Mouse (Mus musculus): Measurements from ENCODE around the gene Ajap1. TPM values are rescaled to one million over a fixed set of nuclear protein-coding genes. Genes with fewer than 3 reads are reported as not detected.
A peak's percentile ranks its signal among the peaks of the same experiment; 100 is the strongest.

Ajap1 gene
- total and polyA plus RNA-seq, 2 experiments from 2014 or later = 0.57 TPM; not detected in 1

DNA sequence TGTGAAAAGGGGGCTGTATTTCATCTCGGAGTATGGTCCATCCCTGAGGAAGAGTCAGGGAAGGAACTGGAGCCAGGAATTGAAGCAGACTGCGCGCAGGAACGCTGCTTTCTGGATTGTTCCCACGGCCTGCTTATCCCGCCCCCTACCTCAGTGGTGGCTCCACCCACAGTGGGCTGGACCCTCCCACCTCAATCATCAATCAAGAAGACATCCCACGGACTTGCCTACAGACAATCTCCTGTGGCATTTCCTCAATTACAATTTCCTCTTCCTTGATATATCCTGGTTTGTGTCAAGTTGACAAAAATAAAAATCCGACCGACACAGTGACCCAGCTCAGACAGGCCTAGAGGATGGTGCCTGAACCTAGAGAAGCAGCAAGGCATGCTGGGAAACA, 66.5 kb downstream of the Ajap1 start:
- no peak for DNase-seq (ENCODE audit: low spot score)
- Histone ChIP-seq H3K9ac (replicated peaks; ENCODE audit: low read depth, low read length) (no peak overlapping the region), H3K4me2 (ENCODE audit: low read depth, low read length) (no peak overlapping the region), H3K27me3 (ENCODE audit: control insufficient read depth, insufficient read depth, low read length) (0 out of 2 replicates have a peak, but pooled peaks cover 3% of the 10 kb centered on the region), H3K9me3 (replicated peaks; ENCODE audit: control insufficient read depth, low read length) (no peaks in the 10 kb centered on the region), H3K27ac (ENCODE audit: low read depth) (no peak overlapping the region), H3K4me3 (ENCODE audit: low read depth, low read length) (no peak overlapping the region), H3K36me3 (replicated peaks; ENCODE audit: control insufficient read depth, insufficient read depth, low read length) (no peaks in the 10 kb centered on the region), H3K4me1 (ENCODE audit: control insufficient read depth, insufficient read depth) (no peaks in the 10 kb centered on the region)
- 46% methylated on average over 9 of the region's 9 CpGs for WGBS
- TF ChIP-seq CTCF (IDR thresholded peaks at IDR 0.05; ENCODE audit: low read depth) (no peak), EP300 (IDR thresholded peaks at IDR 0.05; ENCODE audit: low read depth) (no peak)
- no peak for ATAC-seq (ENCODE audit: insufficient read depth, low read depth)

DNA sequence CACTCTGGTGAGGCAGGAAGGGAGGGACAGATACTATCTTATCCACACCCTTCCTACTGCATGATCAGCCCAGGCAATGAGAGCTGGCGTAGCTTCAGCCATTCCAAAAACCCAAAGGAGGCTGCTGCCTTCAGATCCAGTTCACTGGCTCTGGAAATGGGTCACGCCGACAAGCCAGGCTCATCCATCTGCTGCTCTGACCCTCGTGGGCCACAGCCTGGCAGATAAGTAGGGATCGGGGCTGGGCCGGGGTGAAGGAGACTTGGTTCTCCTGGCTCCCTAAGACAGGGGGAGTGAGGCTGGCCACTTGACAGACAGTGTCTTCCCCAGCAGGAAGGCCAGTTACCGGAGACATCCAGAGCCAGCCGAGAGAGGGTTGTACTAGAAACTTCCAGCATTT, 84.2 kb downstream of the Ajap1 start:
- no peak for DNase-seq (ENCODE audit: low spot score)
- no peak for ATAC-seq (ENCODE audit: insufficient read depth, low read depth)
- Histone ChIP-seq H3K36me3 (replicated peaks; ENCODE audit: control insufficient read depth, insufficient read depth, low read length) (no peaks in the 10 kb centered on the region), H3K9me3 (replicated peaks; ENCODE audit: control insufficient read depth, low read length) (0 out of 2 replicates have a peak, but pooled peaks cover 8% of the 10 kb centered on the region), H3K4me1 (ENCODE audit: control insufficient read depth, insufficient read depth) (no peaks in the 10 kb centered on the region), H3K4me3 (ENCODE audit: low read depth, low read length) (no peak overlapping the region), H3K27ac (ENCODE audit: low read depth) (no peak overlapping the region), H3K27me3 (ENCODE audit: control insufficient read depth, insufficient read depth, low read length) (no peaks in the 10 kb centered on the region), H3K9ac (replicated peaks; ENCODE audit: low read depth, low read length) (no peak overlapping the region), H3K4me2 (ENCODE audit: low read depth, low read length) (no peak overlapping the region)
- WGBS = 77% methylated on average over 8 of the region's 8 CpGs
- TF ChIP-seq CTCF (IDR thresholded peaks at IDR 0.05; ENCODE audit: low read depth) = no peak
- TF ChIP-seq EP300 (IDR thresholded peaks at IDR 0.05; ENCODE audit: low read depth) = no peak

DNA sequence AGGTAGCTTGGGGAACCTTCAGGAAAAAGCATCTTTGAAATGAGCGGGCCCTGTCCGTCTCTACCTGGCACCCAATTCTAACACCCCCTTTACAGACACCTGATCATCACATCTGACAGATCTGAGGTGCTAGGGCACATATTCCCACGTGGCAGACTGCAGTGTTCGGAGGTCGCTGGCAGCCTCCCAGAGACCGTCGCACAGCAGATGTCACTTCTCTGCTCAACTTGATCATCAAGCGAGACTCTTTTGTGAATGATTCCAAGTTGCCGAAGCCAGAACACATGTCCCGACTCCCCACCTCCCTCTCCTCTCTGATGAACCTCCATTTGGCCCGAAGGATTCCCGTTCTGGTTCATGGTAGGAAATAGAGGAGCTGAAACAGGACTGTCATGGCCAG, 95.1 kb downstream of the Ajap1 start:
- 82% methylated on average over 12 of the region's 12 CpGs for WGBS
- H3K27me3 ChIP-seq (ENCODE audit: control insufficient read depth, insufficient read depth, low read length) = no peaks in the 10 kb centered on the region
- no peak overlapping the region for H3K9ac ChIP-seq (replicated peaks; ENCODE audit: low read depth, low read length)
- no peaks in the 10 kb centered on the region for H3K4me1 ChIP-seq (ENCODE audit: control insufficient read depth, insufficient read depth)
- H3K36me3 ChIP-seq (replicated peaks; ENCODE audit: control insufficient read depth, insufficient read depth, low read length) = no peaks in the 10 kb centered on the region
- DNase-seq (ENCODE audit: low spot score) (no peak), ATAC-seq (ENCODE audit: insufficient read depth, low read depth) (no peak)
- TF ChIP-seq EP300 (IDR thresholded peaks at IDR 0.05; ENCODE audit: low read depth) (no peak), CTCF (IDR thresholded peaks at IDR 0.05; ENCODE audit: low read depth) (no peak)
- H3K4me2 ChIP-seq (ENCODE audit: low read depth, low read length) = no peak overlapping the region
- no peak overlapping the region for H3K27ac ChIP-seq (ENCODE audit: low read depth)
- H3K9me3 ChIP-seq (replicated peaks; ENCODE audit: control insufficient read depth, low read length) = 0 out of 2 replicates have a peak, but pooled peaks cover 5% of the 10 kb centered on the region
- H3K4me3 ChIP-seq (ENCODE audit: low read depth, low read length) = no peak overlapping the region

DNA sequence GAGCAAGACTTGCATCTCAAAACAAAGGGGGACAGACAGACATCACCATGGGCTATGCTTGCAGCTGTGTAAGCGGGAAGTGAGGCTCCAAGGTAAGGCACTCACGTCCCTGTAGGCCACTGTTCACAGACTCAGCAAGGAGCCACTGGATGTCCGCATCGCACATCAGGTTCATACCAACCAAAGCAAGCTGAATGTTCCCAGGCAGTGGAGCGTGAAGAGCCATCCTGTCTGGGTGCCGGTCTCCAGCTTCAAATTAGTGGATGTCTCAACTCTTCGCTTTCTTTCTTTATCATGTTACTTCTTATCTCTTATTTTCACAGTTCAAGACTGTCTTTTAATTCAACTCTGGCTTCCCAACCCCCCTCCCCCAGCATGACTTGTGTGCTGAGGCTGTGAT, 101.2 kb downstream of the Ajap1 start:
- ATAC-seq (ENCODE audit: insufficient read depth, low read depth) = no peak

DNA sequence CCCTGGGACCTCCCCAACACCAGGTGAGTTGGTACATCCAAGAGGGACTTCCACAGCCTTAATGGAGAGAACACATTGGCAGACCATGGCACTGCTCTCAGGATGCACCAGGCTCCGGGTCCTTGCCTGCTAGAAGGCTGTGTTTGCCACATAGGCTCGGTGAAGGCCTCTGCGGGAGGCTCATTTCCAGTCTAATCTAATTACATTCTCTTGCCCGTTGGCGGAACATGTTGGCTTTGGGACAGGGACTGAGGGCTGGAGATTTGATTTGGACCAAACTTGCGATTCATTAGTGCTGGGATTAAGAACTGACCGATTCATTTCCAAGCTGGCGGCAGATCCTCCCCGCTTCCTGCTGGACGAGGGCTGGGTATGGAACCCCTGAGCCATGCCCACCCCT, 101.7 kb downstream of the Ajap1 start:
- H3K36me3 ChIP-seq (replicated peaks; ENCODE audit: control insufficient read depth, insufficient read depth, low read length) = no peaks in the 10 kb centered on the region
- TF ChIP-seq EP300 (IDR thresholded peaks at IDR 0.05; ENCODE audit: low read depth) = no peak
- no peak for TF ChIP-seq CTCF (IDR thresholded peaks at IDR 0.05; ENCODE audit: low read depth)
- H3K9ac ChIP-seq (replicated peaks; ENCODE audit: low read depth, low read length) = no peak overlapping the region
- 80% methylated on average over 10 of the region's 10 CpGs for WGBS
- H3K4me3 ChIP-seq (ENCODE audit: low read depth, low read length) = no peak overlapping the region
- H3K4me2 ChIP-seq (ENCODE audit: low read depth, low read length) = no peak overlapping the region
- no peaks in the 10 kb centered on the region for H3K4me1 ChIP-seq (ENCODE audit: control insufficient read depth, insufficient read depth)
- no peak overlapping the region for H3K27ac ChIP-seq (ENCODE audit: low read depth)
- no peaks in the 10 kb centered on the region for H3K9me3 ChIP-seq (replicated peaks; ENCODE audit: control insufficient read depth, low read length)
- no peak for ATAC-seq (ENCODE audit: insufficient read depth, low read depth)
- DNase-seq (ENCODE audit: low spot score) = no peak
- H3K27me3 ChIP-seq (ENCODE audit: control insufficient read depth, insufficient read depth, low read length) = no peaks in the 10 kb centered on the region

More for the DNA sequence above, 101.2 kb downstream of the Ajap1 start:
- H3K27ac ChIP-seq (ENCODE audit: low read depth) = no peak overlapping the region
- TF ChIP-seq CTCF (IDR thresholded peaks at IDR 0.05; ENCODE audit: low read depth) (no peak), EP300 (IDR thresholded peaks at IDR 0.05; ENCODE audit: low read depth) (no peak)
- no peak overlapping the region for H3K9ac ChIP-seq (replicated peaks; ENCODE audit: low read depth, low read length)
- H3K36me3 ChIP-seq (replicated peaks; ENCODE audit: control insufficient read depth, insufficient read depth, low read length) = no peaks in the 10 kb centered on the region
- H3K4me1 ChIP-seq (ENCODE audit: control insufficient read depth, insufficient read depth) = no peaks in the 10 kb centered on the region
- WGBS = 35% methylated on average over 7 of the region's 7 CpGs
- DNase-seq (ENCODE audit: low spot score) = no peak
- H3K4me2 ChIP-seq (ENCODE audit: low read depth, low read length) = no peak overlapping the region
- no peaks in the 10 kb centered on the region for H3K27me3 ChIP-seq (ENCODE audit: control insufficient read depth, insufficient read depth, low read length)
- H3K4me3 ChIP-seq (ENCODE audit: low read depth, low read length) = no peak overlapping the region
- no peaks in the 10 kb centered on the region for H3K9me3 ChIP-seq (replicated peaks; ENCODE audit: control insufficient read depth, low read length)

DNA sequence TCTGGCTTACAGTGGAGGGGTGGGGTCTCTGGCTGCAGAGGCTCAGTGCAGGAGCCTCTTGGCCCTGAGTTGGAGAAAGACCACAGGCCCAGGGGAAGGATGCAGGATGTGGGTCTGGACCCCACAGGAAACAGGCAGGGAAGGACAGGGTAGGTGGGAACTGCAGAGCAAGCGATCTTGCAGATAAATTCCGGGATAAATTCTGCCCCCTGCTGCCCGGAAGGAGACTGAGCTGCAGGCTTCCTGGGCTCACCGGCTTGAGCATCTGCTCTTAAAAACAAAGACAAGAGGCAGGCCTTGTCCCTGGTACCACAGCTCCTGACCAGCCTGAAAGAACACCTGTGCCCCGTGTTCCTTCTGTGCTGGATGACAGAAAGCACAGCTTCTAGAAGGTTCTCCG, 104.6 kb downstream of the Ajap1 start:
- Histone ChIP-seq H3K4me2 (ENCODE audit: low read depth, low read length) (no peak overlapping the region), H3K27me3 (ENCODE audit: control insufficient read depth, insufficient read depth, low read length) (no peaks in the 10 kb centered on the region), H3K9me3 (replicated peaks; ENCODE audit: control insufficient read depth, low read length) (no peaks in the 10 kb centered on the region), H3K9ac (replicated peaks; ENCODE audit: low read depth, low read length) (no peak overlapping the region), H3K36me3 (replicated peaks; ENCODE audit: control insufficient read depth, insufficient read depth, low read length) (no peaks in the 10 kb centered on the region), H3K4me1 (ENCODE audit: control insufficient read depth, insufficient read depth) (no peaks in the 10 kb centered on the region), H3K27ac (ENCODE audit: low read depth) (no peak overlapping the region), H3K4me3 (ENCODE audit: low read depth, low read length) (no peak overlapping the region)
- 10% methylated on average over 6 of the region's 6 CpGs for WGBS
- DNase-seq (ENCODE audit: low spot score) (no peak), ATAC-seq (ENCODE audit: insufficient read depth, low read depth) (no peak)
- TF ChIP-seq CTCF (IDR thresholded peaks at IDR 0.05; ENCODE audit: low read depth) (peak; percentile 9; the same call in 1 of the 2 replicates), EP300 (IDR thresholded peaks at IDR 0.05; ENCODE audit: low read depth) (no peak)

All from heart, postnatal 0 days (tissue).